8 mouse cellular contexts compared by ENCODE assay signal in the genomic region with DNA sequence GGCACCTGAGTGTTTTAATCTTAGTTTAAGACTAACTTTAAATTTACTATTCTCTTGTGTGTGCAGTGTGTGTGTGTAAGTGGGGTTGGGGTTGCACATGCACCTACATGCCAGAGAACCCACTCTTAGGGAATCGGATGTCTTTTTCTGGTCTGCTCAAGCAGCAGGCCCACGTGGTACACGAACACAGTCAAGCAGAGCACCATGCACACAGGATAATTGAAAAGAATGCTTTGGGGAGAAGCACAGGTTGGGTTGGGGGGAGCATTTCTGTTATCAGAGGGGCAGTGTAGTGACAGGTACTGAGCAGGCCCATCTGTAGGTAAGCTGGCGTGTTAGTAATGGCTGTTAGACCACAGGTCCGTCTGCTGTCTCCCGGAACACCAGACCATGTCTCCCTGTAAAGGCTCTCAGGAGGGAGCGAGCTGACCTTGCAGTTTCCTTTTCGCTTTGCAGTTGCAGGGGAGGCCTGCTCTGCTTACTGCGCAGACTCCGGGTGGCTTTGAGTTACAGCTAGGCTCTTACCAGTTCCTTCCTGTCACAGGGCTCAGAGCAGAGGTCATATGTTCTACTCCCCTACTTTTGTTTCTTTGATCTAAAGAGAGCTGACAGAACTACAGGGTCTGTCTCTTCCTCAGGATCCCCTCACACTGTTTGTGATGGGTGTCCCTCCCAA. TPM values are rescaled to one million over a fixed set of nuclear protein-coding genes. Genes with fewer than 3 reads are reported as not detected.
DNase-seq lines count a peak whose midpoint lies in the region; ATAC-seq and TF ChIP-seq lines count a peak whose summit lies in the region.

No protein-coding gene starts in this region.

- H3K36me3 ChIP-seq in heart, postnatal 0 days (replicated peaks; ENCODE audit: control insufficient read depth, insufficient read depth, low read length): 0 out of 2 replicates have a peak, but pooled peaks cover 4% of the 10 kb centered on the region
- H3K36me3 ChIP-seq in liver, adult 2 months (ENCODE audit: control insufficient read depth, insufficient read depth, low read length): no peaks in the 10 kb centered on the region

- H3K27ac ChIP-seq in heart, postnatal 0 days (ENCODE audit: low read depth): peak overlapping the region; percentile 56
- no peak overlapping the region for H3K27ac ChIP-seq in liver, adult 2 months (replicated peaks; ENCODE audit: insufficient read depth, low read depth, low read length)

- H3K9ac ChIP-seq in heart, postnatal 0 days (replicated peaks; ENCODE audit: low read depth, low read length): no peak overlapping the region
- H3K9ac ChIP-seq in liver, adult 2 months (ENCODE audit: low read depth, low read length): peak overlapping the region; percentile 48; the same call in 1 of the 2 replicates

- no peak for TF ChIP-seq CTCF in heart, postnatal 0 days (IDR thresholded peaks at IDR 0.05; ENCODE audit: low read depth)
- no peak for TF ChIP-seq CTCF in liver, adult 2 months (IDR thresholded peaks at IDR 0.05; ENCODE audit: low read depth, low read length)

- WGBS in heart, postnatal 0 days: 43% methylated on average over 10 of the region's 10 CpGs
- WGBS in liver, adult 2 months: 79% methylated on average over 10 of the region's 10 CpGs

- peaks cover 36% of the 10 kb centered on the region for H3K79me2 ChIP-seq in liver, adult 2 months (ENCODE audit: control insufficient read depth, insufficient read depth, low read length)

- no peaks in the 10 kb centered on the region for H3K9me3 ChIP-seq in heart, postnatal 0 days (replicated peaks; ENCODE audit: control insufficient read depth, low read length)

- TF ChIP-seq POLR2A in liver, adult 2 months (IDR thresholded peaks at IDR 0.05; ENCODE audit: extremely low read depth, insufficient read depth, low read length): no peak

- peak; percentile 68; the same call in 1 of the 2 replicates for ATAC-seq in heart, postnatal 0 days (ENCODE audit: insufficient read depth, low read depth)
- no peak; the same call in 1 of the 2 replicates for ATAC-seq in erythroblast, adult 5-6 weeks (replicated peaks; ENCODE audit: low FRiP score, poor library complexity, severe bottlenecking)

- no peak for TF ChIP-seq EP300 in heart, postnatal 0 days (IDR thresholded peaks at IDR 0.05; ENCODE audit: low read depth)

- no peaks in the 10 kb centered on the region for H3K27me3 ChIP-seq in heart, postnatal 0 days (ENCODE audit: control insufficient read depth, insufficient read depth, low read length)
- no peaks in the 10 kb centered on the region for H3K27me3 ChIP-seq in liver, adult 2 months (ENCODE audit: control insufficient read depth, insufficient read depth, low read length)

- H3K4me3 ChIP-seq in heart, postnatal 0 days (ENCODE audit: low read depth, low read length): no peak overlapping the region
- no peak overlapping the region for H3K4me3 ChIP-seq in liver, adult 2 months (ENCODE audit: insufficient read depth, low read depth, low read length)

- H3K4me1 ChIP-seq in heart, postnatal 0 days (ENCODE audit: control insufficient read depth, insufficient read depth): peaks cover 10% of the 10 kb centered on the region
- no peaks in the 10 kb centered on the region; the same call in none of the 2 replicates for H3K4me1 ChIP-seq in liver, adult 2 months (ENCODE audit: control insufficient read depth, insufficient read depth, low read length)

- peak overlapping the region; percentile 26; the same call in 1 of the 2 replicates for H3K4me2 ChIP-seq in heart, postnatal 0 days (ENCODE audit: low read depth, low read length)

- DNase-seq in layer of hippocampus, adult 11-12 months (ENCODE audit: low spot score): peak; percentile 52
- no peak for DNase-seq in layer of hippocampus, adult 9-10 months (ENCODE audit: low spot score)
- peak; percentile 60 for DNase-seq in adrenal gland, postnatal 25 days
- no peak for DNase-seq in heart, postnatal 0 days (ENCODE audit: low spot score)
- no peak for DNase-seq in liver, adult 2 months (ENCODE audit: extremely low read depth, low read depth, low spot score)
- DNase-seq in ovary, postnatal 14 days (ENCODE audit: low spot score): peak; percentile 21
- DNase-seq in left cerebral cortex, adult 11 months (ENCODE audit: low spot score): no peak

RNA-seq across cellular contexts. Expression of a gene that starts 32.5 kb away (rescaled TPM):
- total RNA-seq in adrenal gland, postnatal 25 days (2021): 45.6 and 54.7 TPM in 2 replicates
- total RNA-seq in heart, postnatal 0 days (2014; rRNA removed; ENCODE audit: low replicate concordance): 14.2 and 19.0 TPM in 2 replicates
- polyA plus RNA-seq in heart, postnatal 0 days (2015; fragmentation: Nextera tagmentation; extraction: Ambion mirVana): 4.4 and 5.1 TPM in 2 replicates
- total RNA-seq in liver, adult 2 months (2014; rRNA removed): 4.4 and 5.9 TPM in 2 replicates
- polyA plus RNA-seq in liver, adult 2 months (2012; rRNA removed): 3.4 and 5.3 TPM in 2 replicates
- 21.3 and 26.9 TPM in 2 replicates for total RNA-seq in erythroblast, adult 5-6 weeks (2015; ENCODE audit: low replicate concordance)
- total RNA-seq in erythroblast, adult 5-6 weeks (2017; ENCODE audit: low replicate concordance): 9.8 and 18.0 TPM in 2 replicates

Comparison
In these comparisons a context has a peak if more than half of its experiments do, and no peak if none do; other contexts are left out.
1. DNase-seq: peak in layer of hippocampus, adult 11-12 months (single experiment), adrenal gland, postnatal 25 days (single experiment) and ovary, postnatal 14 days (single experiment); none in layer of hippocampus, adult 9-10 months (single experiment), heart, postnatal 0 days (single experiment), liver, adult 2 months (single experiment) and left cerebral cortex, adult 11 months (single experiment).